Mouse (Mus musculus): Measurements from ENCODE around the gene Krtap9-1. TPM values are rescaled to one million over a fixed set of nuclear protein-coding genes. Genes with fewer than 3 reads are reported as not detected.

Krtap9-1 gene
- polyA plus RNA-seq (2014; fragmentation: Illumina TruSeq; extraction: RNeasy Lipid Tissue Mini Kit (QIAGEN cat#74804); ENCODE audit: low read depth, low replicate concordance) = not detected

GRCm38 (mm10) chr11:99873089-99873488 lies at the start of gene Krtap9-1:
Gene Krtap9-1, plus strand, starts transcription at chr11:99873389.

GRCm38 (mm10) chr11:99837966-99838365 lies 35.2 kb upstream of the Krtap9-1 start, which contains the start of gene 2300003K06Rik:
Gene 2300003K06Rik, minus strand, starts transcription at chr11:99838066.

GRCm38 (mm10) chr11:99851508-99851907 lies 21.7 kb upstream of the Krtap9-1 start, which contains the start of gene Krtap4-16:
Gene Krtap4-16, minus strand, starts transcription at chr11:99851608.

GRCm38 (mm10) chr11:99857617-99858016 lies 15.6 kb upstream of the Krtap9-1 start, which contains the start of gene Gm11568:
Gene Gm11568, plus strand, starts transcription at chr11:99857917.

GRCm38 (mm10) chr11:99864176-99864575 lies 9.0 kb upstream of the Krtap9-1 start, which contains the start of gene Gm11559:
Gene Gm11559, plus strand, starts transcription at chr11:99864476.

GRCm38 (mm10) chr11:99878887-99879286 lies 5.7 kb downstream of the Krtap9-1 start, which contains the start of gene Gm11567:
Gene Gm11567, plus strand, starts transcription at chr11:99879187.

GRCm38 (mm10) chr11:99907620-99908019 lies 34.4 kb downstream of the Krtap9-1 start, which contains the start of gene Krtap31-1:
Gene Krtap31-1, plus strand, starts transcription at chr11:99907920.

GRCm38 (mm10) chr11:99914451-99914850 lies 41.3 kb downstream of the Krtap9-1 start, which contains the start of gene Gm11565:
Gene Gm11565, plus strand, starts transcription at chr11:99914751.

Other genes with a start within 250 kb of the Krtap9-1 start
- not detected for gene Krtap4-1, start 245.2 kb upstream of the Krtap9-1 start, polyA plus RNA-seq (2014; fragmentation: Illumina TruSeq; extraction: RNeasy Lipid Tissue Mini Kit (QIAGEN cat#74804); ENCODE audit: low read depth, low replicate concordance)
- gene Krtap4-2, start 238.3 kb upstream of the Krtap9-1 start, polyA plus RNA-seq (2014; fragmentation: Illumina TruSeq; extraction: RNeasy Lipid Tissue Mini Kit (QIAGEN cat#74804); ENCODE audit: low read depth, low replicate concordance) = not detected
- not detected for gene Krtap4-7, start 229.3 kb upstream of the Krtap9-1 start, polyA plus RNA-seq (2014; fragmentation: Illumina TruSeq; extraction: RNeasy Lipid Tissue Mini Kit (QIAGEN cat#74804); ENCODE audit: low read depth, low replicate concordance)
- not detected for gene Gm11555, start 223.2 kb upstream of the Krtap9-1 start, polyA plus RNA-seq (2014; fragmentation: Illumina TruSeq; extraction: RNeasy Lipid Tissue Mini Kit (QIAGEN cat#74804); ENCODE audit: low read depth, low replicate concordance)
- gene Gm11563, start 214.4 kb upstream of the Krtap9-1 start, polyA plus RNA-seq (2014; fragmentation: Illumina TruSeq; extraction: RNeasy Lipid Tissue Mini Kit (QIAGEN cat#74804); ENCODE audit: low read depth, low replicate concordance) = not detected
- not detected for gene Krtap4-6, start 207.4 kb upstream of the Krtap9-1 start, polyA plus RNA-seq (2014; fragmentation: Illumina TruSeq; extraction: RNeasy Lipid Tissue Mini Kit (QIAGEN cat#74804); ENCODE audit: low read depth, low replicate concordance)
- not detected for gene Gm14190, start 182.6 kb upstream of the Krtap9-1 start, polyA plus RNA-seq (2014; fragmentation: Illumina TruSeq; extraction: RNeasy Lipid Tissue Mini Kit (QIAGEN cat#74804); ENCODE audit: low read depth, low replicate concordance)
- gene Gm14180, start 139.1 kb upstream of the Krtap9-1 start, polyA plus RNA-seq (2014; fragmentation: Illumina TruSeq; extraction: RNeasy Lipid Tissue Mini Kit (QIAGEN cat#74804); ENCODE audit: low read depth, low replicate concordance) = not detected
- not detected for gene Gm11595, start 100.5 kb upstream of the Krtap9-1 start, polyA plus RNA-seq (2014; fragmentation: Illumina TruSeq; extraction: RNeasy Lipid Tissue Mini Kit (QIAGEN cat#74804); ENCODE audit: low read depth, low replicate concordance)
- not detected for gene Krtap4-8, start 92.7 kb upstream of the Krtap9-1 start, polyA plus RNA-seq (2014; fragmentation: Illumina TruSeq; extraction: RNeasy Lipid Tissue Mini Kit (QIAGEN cat#74804); ENCODE audit: low read depth, low replicate concordance)
- gene Krtap4-9, start 88.2 kb upstream of the Krtap9-1 start, polyA plus RNA-seq (2014; fragmentation: Illumina TruSeq; extraction: RNeasy Lipid Tissue Mini Kit (QIAGEN cat#74804); ENCODE audit: low read depth, low replicate concordance) = not detected
- gene Gm11596, start 79.9 kb upstream of the Krtap9-1 start, polyA plus RNA-seq (2014; fragmentation: Illumina TruSeq; extraction: RNeasy Lipid Tissue Mini Kit (QIAGEN cat#74804); ENCODE audit: low read depth, low replicate concordance) = not detected
- gene Gm11569, start 74.5 kb upstream of the Krtap9-1 start, polyA plus RNA-seq (2014; fragmentation: Illumina TruSeq; extraction: RNeasy Lipid Tissue Mini Kit (QIAGEN cat#74804); ENCODE audit: low read depth, low replicate concordance) = not detected
- gene Gm11554, start 68.9 kb upstream of the Krtap9-1 start, polyA plus RNA-seq (2014; fragmentation: Illumina TruSeq; extraction: RNeasy Lipid Tissue Mini Kit (QIAGEN cat#74804); ENCODE audit: low read depth, low replicate concordance) = not detected
- gene Krtap4-13, start 63.5 kb upstream of the Krtap9-1 start, polyA plus RNA-seq (2014; fragmentation: Illumina TruSeq; extraction: RNeasy Lipid Tissue Mini Kit (QIAGEN cat#74804); ENCODE audit: low read depth, low replicate concordance) = not detected
- not detected for gene Gm11564, start 57.7 kb upstream of the Krtap9-1 start, polyA plus RNA-seq (2014; fragmentation: Illumina TruSeq; extraction: RNeasy Lipid Tissue Mini Kit (QIAGEN cat#74804); ENCODE audit: low read depth, low replicate concordance)
- not detected for gene 2300003K06Rik, start 35.3 kb upstream of the Krtap9-1 start, polyA plus RNA-seq (2014; fragmentation: Illumina TruSeq; extraction: RNeasy Lipid Tissue Mini Kit (QIAGEN cat#74804); ENCODE audit: low read depth, low replicate concordance)
- gene Krtap4-16, start 21.8 kb upstream of the Krtap9-1 start, polyA plus RNA-seq (2014; fragmentation: Illumina TruSeq; extraction: RNeasy Lipid Tissue Mini Kit (QIAGEN cat#74804); ENCODE audit: low read depth, low replicate concordance) = not detected
- not detected for gene Gm11568, start 15.5 kb upstream of the Krtap9-1 start, polyA plus RNA-seq (2014; fragmentation: Illumina TruSeq; extraction: RNeasy Lipid Tissue Mini Kit (QIAGEN cat#74804); ENCODE audit: low read depth, low replicate concordance)
- not detected for gene Gm11559, start 8.9 kb upstream of the Krtap9-1 start, polyA plus RNA-seq (2014; fragmentation: Illumina TruSeq; extraction: RNeasy Lipid Tissue Mini Kit (QIAGEN cat#74804); ENCODE audit: low read depth, low replicate concordance)
- not detected for gene Gm11567, start 5.8 kb downstream of the Krtap9-1 start, polyA plus RNA-seq (2014; fragmentation: Illumina TruSeq; extraction: RNeasy Lipid Tissue Mini Kit (QIAGEN cat#74804); ENCODE audit: low read depth, low replicate concordance)
- not detected for gene Krtap31-1, start 34.5 kb downstream of the Krtap9-1 start, polyA plus RNA-seq (2014; fragmentation: Illumina TruSeq; extraction: RNeasy Lipid Tissue Mini Kit (QIAGEN cat#74804); ENCODE audit: low read depth, low replicate concordance)
- not detected for gene Gm11565, start 41.4 kb downstream of the Krtap9-1 start, polyA plus RNA-seq (2014; fragmentation: Illumina TruSeq; extraction: RNeasy Lipid Tissue Mini Kit (QIAGEN cat#74804); ENCODE audit: low read depth, low replicate concordance)
- not detected for gene Krtap31-2, start 62.9 kb downstream of the Krtap9-1 start, polyA plus RNA-seq (2014; fragmentation: Illumina TruSeq; extraction: RNeasy Lipid Tissue Mini Kit (QIAGEN cat#74804); ENCODE audit: low read depth, low replicate concordance)
- not detected for gene Krtap9-5, start 75.1 kb downstream of the Krtap9-1 start, polyA plus RNA-seq (2014; fragmentation: Illumina TruSeq; extraction: RNeasy Lipid Tissue Mini Kit (QIAGEN cat#74804); ENCODE audit: low read depth, low replicate concordance)
- gene Krtap29-1, start 105.7 kb downstream of the Krtap9-1 start, polyA plus RNA-seq (2014; fragmentation: Illumina TruSeq; extraction: RNeasy Lipid Tissue Mini Kit (QIAGEN cat#74804); ENCODE audit: low read depth, low replicate concordance) = not detected
- gene Krtap16-1, start 113.2 kb downstream of the Krtap9-1 start, polyA plus RNA-seq (2014; fragmentation: Illumina TruSeq; extraction: RNeasy Lipid Tissue Mini Kit (QIAGEN cat#74804); ENCODE audit: low read depth, low replicate concordance) = not detected
- not detected for gene Krtap17-1, start 120.6 kb downstream of the Krtap9-1 start, polyA plus RNA-seq (2014; fragmentation: Illumina TruSeq; extraction: RNeasy Lipid Tissue Mini Kit (QIAGEN cat#74804); ENCODE audit: low read depth, low replicate concordance)
- gene Krt33a, start 142.8 kb downstream of the Krtap9-1 start, polyA plus RNA-seq (2014; fragmentation: Illumina TruSeq; extraction: RNeasy Lipid Tissue Mini Kit (QIAGEN cat#74804); ENCODE audit: low read depth, low replicate concordance) = not detected
- gene Krt33b, start 156.5 kb downstream of the Krtap9-1 start, polyA plus RNA-seq (2014; fragmentation: Illumina TruSeq; extraction: RNeasy Lipid Tissue Mini Kit (QIAGEN cat#74804); ENCODE audit: low read depth, low replicate concordance) = not detected
- gene Krt34, start 168.2 kb downstream of the Krtap9-1 start, polyA plus RNA-seq (2014; fragmentation: Illumina TruSeq; extraction: RNeasy Lipid Tissue Mini Kit (QIAGEN cat#74804); ENCODE audit: low read depth, low replicate concordance) = not detected
- not detected for gene Krt31, start 177.2 kb downstream of the Krtap9-1 start, polyA plus RNA-seq (2014; fragmentation: Illumina TruSeq; extraction: RNeasy Lipid Tissue Mini Kit (QIAGEN cat#74804); ENCODE audit: low read depth, low replicate concordance)
- gene Krt32, start 214.8 kb downstream of the Krtap9-1 start, polyA plus RNA-seq (2014; fragmentation: Illumina TruSeq; extraction: RNeasy Lipid Tissue Mini Kit (QIAGEN cat#74804); ENCODE audit: low read depth, low replicate concordance) = 0.31 TPM
- gene Krt35, start 222.9 kb downstream of the Krtap9-1 start, polyA plus RNA-seq (2014; fragmentation: Illumina TruSeq; extraction: RNeasy Lipid Tissue Mini Kit (QIAGEN cat#74804); ENCODE audit: low read depth, low replicate concordance) = not detected
- gene Krt36, start 232.2 kb downstream of the Krtap9-1 start, polyA plus RNA-seq (2014; fragmentation: Illumina TruSeq; extraction: RNeasy Lipid Tissue Mini Kit (QIAGEN cat#74804); ENCODE audit: low read depth, low replicate concordance) = 0.48 TPM
- gene Krt13, start 248.2 kb downstream of the Krtap9-1 start, polyA plus RNA-seq (2014; fragmentation: Illumina TruSeq; extraction: RNeasy Lipid Tissue Mini Kit (QIAGEN cat#74804); ENCODE audit: low read depth, low replicate concordance) = not detected

Measured in adipose tissue, adult 10 weeks (tissue).